Mouse (Mus musculus) natural killer cell, adult 2 months (primary cell): ENCODE data around the gene Aqp7.
"Not testable (repeated sequence)": the region's sequence is repeated elsewhere in the genome, so short reads cannot be mapped to it uniquely, and the experiment has no call there.

Source experiments
- DNase-seq, 2 experiments: peaks; one replicate each; pipeline ENCODE4 v3.0.0; 2022; ENCODE audit warnings: low spot score in 2 of 2

Gene Aqp7

GRCm38 (mm10) chr4:41047524-41048271 lies at the start of gene Aqp7:
TSS of gene Aqp7 (minus strand) at chr4:41048139.
- DNase-seq = no peak

- no peak for DNase-seq
These were observed 49.4 kb upstream of the Aqp7 start for GRCm38 (mm10) chr4:41097381-41097780.

- no peak for DNase-seq
These were observed 48.9 kb upstream of the Aqp7 start for GRCm38 (mm10) chr4:41096794-41097193.

GRCm38 (mm10) chr4:41096169-41096568 lies 48.2 kb upstream of the Aqp7 start:
- DNase-seq = no peak

- no peak for DNase-seq
These were observed 46.4 kb upstream of the Aqp7 start for GRCm38 (mm10) chr4:41094361-41094760.

GRCm38 (mm10) chr4:41092958-41093357 lies 45.0 kb upstream of the Aqp7 start:
- no peak for DNase-seq

GRCm38 (mm10) chr4:41091391-41091790 lies 43.5 kb upstream of the Aqp7 start:
- no peak for DNase-seq

- no peak for DNase-seq
These were observed 41.8 kb upstream of the Aqp7 start for GRCm38 (mm10) chr4:41089705-41090104.

GRCm38 (mm10) chr4:41089189-41089588 lies 41.2 kb upstream of the Aqp7 start:
- DNase-seq = no peak

GRCm38 (mm10) chr4:41087459-41088298 lies 39.7 kb upstream of the Aqp7 start:
- no peak for DNase-seq

- DNase-seq = no peak
These were observed 39.0 kb upstream of the Aqp7 start for GRCm38 (mm10) chr4:41086947-41087346.

- no peak for DNase-seq
These were observed 36.9 kb upstream of the Aqp7 start for GRCm38 (mm10) chr4:41084819-41085218.

- not testable (repeated sequence) for DNase-seq
These were observed 34.9 kb upstream of the Aqp7 start for GRCm38 (mm10) chr4:41082803-41083202.

GRCm38 (mm10) chr4:41081733-41082132 lies 33.8 kb upstream of the Aqp7 start:
- DNase-seq = no peak

- DNase-seq = no peak
These were observed 30.8 kb upstream of the Aqp7 start for GRCm38 (mm10) chr4:41078726-41079125.

GRCm38 (mm10) chr4:41074461-41074860 lies 26.5 kb upstream of the Aqp7 start:
- no peak for DNase-seq

- no peak for DNase-seq
These were observed 25.3 kb upstream of the Aqp7 start for GRCm38 (mm10) chr4:41073008-41073817.

GRCm38 (mm10) chr4:41071500-41072429 lies 23.8 kb upstream of the Aqp7 start:
- no peak for DNase-seq

- no peak for DNase-seq
These were observed 17.3 kb upstream of the Aqp7 start for GRCm38 (mm10) chr4:41065196-41065595.

GRCm38 (mm10) chr4:41063894-41064673 lies 16.1 kb upstream of the Aqp7 start:
- DNase-seq = peak in 1 of 2 experiments; percentile 24
